Mouse (Mus musculus) thymus, postnatal 36 days (tissue): ENCODE measurements around the gene Prss45.

ENCODE experiments used
- DNase-seq, 2 experiments: peaks; one replicate each; pipeline ENCODE4 v3.0.0; 2022; ENCODE audit warnings: mixed read lengths in 2 of 2

Prss45 gene

DNA sequence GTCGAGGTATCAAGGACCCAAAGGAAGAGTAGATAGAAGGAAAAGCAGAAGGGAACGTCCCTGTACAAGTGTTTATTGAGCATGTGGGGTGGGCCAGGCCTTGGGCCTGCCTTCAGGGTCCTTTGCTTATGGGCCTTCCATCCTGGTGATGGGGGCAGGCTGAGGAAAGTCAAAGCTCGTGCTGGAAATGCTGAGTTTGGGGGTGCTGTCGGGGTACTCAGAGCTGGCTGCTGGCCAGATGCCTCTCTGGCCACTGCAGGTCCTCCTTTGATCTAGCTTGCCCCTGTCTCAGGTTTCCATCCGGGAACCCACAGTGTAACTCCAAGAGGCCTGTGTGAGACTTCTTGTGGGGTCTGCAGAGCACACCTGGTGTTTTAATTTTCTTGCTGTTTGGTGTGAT lies 24.1 kb downstream of the Prss45 start:
- DNase-seq: no peak

DNA sequence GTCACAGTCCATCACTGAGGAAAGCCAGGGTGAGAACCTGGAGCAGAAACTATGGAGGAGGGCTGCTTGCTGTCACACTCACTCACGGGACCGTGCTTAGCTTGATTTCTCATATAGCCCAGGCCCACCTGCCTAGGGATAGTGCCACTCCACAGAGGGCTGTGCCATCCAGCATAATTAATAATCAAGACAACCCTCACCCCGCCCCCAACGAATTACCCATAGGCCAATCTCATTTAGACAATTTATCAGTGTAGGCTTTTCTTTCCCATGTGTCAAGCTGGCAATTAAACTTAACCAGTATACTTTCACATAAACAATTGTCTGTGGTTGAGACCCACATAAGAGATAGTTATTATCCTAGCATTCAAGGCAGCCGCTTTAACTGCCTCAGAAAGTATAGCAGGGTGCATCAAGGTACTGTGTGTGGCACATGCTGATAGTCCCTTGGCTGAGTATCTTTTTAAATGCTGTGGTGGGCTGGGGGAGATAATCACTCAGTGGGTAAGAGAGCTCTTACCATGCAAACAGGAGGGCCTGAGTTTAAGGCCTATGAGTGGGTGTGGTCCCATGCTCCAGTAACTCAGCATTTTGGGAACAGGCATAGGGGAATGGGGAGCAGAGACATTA lies 24.7 kb downstream of the Prss45 start:
- no peak for DNase-seq

DNA sequence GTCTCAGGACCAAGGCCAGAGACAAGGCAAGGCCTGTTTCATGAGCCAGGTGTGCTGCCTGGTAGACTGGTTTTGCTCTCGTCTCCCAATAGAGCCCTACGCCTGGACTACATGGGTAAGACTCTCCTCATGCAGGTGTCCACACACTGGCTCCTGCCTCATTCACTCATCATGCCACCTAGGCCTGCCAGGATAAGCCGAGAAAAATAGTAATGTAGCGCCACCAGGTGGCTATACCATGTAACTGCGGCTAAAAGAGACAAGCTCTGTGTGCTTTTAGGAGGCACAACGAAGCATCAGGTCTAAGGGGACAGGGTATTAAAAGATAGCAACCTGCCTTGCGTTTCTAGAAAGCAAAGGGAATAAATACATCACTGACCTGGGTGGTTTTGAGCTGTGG lies 36.6 kb downstream of the Prss45 start:
- DNase-seq: peak; percentile 57 to 59

DNA sequence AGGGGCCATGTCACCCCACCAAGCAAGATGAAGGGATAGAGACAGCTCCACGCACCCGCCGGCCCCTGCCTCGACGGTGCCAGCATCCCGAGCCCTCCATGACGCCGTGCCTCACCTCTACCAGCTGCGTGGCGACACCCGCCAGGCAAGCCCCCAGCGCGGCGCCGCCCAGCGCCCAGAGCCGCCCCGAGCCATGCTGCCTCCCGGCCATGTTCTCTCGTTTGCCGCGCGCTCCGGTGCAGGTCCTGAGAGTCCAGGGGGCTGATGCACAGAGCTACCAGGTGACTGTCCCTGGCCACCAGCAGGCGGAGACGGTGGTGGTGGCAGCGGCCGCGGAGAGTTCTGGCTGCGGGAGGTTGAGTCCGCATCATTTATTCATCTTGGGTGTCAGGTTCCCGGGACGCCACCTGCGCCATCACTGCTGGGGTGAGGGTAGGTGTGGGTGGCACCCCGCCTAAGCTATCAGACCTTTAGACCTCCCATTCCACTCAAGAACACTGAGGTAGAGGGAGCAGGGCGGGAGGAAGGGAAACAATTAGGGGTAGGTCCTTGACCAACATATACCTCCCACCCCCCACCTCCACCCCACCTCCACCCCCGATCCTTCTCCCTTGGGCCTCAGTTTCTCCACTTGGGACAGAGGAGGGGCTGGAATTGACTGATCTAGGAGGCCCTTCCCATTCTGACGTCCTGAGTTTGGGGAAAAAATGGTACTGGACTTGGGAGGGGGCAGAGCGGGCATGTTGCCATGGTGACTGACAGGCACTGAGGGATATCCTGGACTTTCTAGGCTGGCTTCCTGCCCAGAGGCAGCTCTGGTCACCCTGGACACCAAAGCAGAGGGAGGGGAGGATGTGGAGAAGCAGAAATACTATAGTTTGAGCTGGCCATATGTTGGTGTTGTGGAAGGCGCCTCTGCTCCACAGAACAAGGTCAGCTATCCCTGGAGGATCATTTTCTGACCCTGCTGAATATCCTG lies 39.6 kb downstream of the Prss45 start:
- peak; percentile 57 to 66 for DNase-seq

DNA sequence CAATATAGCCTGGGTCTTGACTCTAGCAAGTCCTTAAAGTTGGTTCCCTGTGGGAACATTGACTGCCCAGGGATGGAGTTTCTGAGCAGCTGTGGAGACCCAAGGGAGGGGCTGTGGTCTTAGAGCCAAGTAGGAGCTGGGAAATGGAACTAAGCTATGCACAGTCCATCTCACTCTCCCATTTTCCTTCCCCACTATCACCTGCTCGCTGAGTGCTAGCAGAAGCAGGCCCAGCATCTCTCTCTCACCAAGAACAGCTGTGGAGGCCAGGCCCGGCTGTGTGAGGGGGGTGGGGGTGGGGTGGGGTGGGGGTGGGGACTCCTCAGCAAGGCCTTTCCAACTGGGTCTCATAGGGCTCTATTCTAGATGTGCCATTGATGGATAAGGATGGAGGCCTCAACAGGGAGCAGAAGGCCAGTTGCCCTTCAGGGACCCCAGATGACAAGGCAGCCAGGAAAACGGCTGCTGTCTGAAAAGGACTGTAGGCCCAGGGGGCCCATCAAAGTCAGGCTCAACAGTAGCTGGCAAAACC lies 40.3 kb downstream of the Prss45 start:
- no peak for DNase-seq

GRCm38 (mm10) chr9:110875288-110875695 lies 40.9 kb downstream of the Prss45 start:
- no peak for DNase-seq

- DNase-seq: no peak
These were observed 43.0 kb downstream of the Prss45 start for GRCm38 (mm10) chr9:110877353-110877752.

DNA sequence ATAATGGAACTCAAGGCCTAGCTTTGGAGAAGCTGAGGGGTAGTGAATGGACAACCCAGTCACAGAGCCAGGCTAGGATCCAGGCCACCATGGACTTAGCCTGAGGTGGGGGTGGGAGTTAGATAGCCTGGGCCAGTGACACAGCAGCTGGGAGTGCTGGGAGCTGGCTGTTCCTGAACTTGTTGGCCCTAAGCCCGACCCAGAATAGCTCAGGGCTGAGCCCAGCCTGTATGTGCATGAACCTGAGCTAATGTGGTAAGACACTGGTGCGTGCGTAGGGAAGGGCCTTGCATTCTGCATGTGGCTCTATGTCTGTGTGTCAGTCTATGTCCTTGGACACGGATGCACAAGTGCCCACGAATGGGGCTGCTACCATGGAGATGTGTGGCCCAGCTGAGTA lies 43.5 kb downstream of the Prss45 start:
- no peak for DNase-seq

DNA sequence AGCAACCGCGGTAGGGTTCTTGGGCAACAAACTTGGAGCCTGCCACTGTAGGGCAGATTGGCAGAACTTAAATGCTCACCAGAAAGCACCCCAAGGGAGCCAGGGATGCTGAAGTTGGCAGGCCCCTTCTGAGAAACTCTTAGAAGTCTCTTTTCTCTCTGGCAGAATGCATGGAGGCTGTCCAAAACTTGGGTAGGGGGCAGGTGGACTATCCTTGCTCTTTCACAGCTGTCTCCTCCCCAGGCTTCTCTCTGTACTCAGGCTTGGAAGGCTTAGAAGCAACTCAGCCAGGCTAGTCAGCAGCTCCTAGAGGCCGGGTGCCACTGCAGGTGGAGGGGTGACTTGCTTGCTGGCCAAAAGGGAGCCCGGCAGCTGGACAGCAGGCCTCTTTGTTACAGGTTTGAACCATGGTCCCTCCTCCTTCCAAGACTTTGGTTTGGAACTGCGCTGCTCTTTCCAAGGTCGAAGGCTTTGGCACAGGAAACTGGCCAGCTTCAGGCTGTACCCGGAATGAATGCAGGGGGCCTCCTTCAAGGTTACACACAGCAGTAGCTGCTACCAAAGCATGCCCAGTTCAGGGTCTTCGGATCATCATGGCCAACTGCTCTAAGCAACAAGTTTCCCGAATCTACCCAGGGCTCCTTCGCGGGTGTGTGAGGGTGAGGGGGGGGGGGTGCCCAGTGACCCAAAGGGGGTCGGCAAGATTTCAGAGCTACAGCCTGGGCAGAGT lies 45.0 kb downstream of the Prss45 start, which contains the start of gene Als2cl:
Als2cl (plus strand) TSS at position 680 of the 730 bp plus-strand sequence.
- DNase-seq: peak in 1 of 2 experiments; percentile 30

- DNase-seq: peak; percentile 81 to 87
These were observed 45.7 kb downstream of the Prss45 start, which contains the start of gene Tmie for GRCm38 (mm10) chr9:110879998-110880561. Tmie (minus strand) TSS chr9:110880113.

DNA sequence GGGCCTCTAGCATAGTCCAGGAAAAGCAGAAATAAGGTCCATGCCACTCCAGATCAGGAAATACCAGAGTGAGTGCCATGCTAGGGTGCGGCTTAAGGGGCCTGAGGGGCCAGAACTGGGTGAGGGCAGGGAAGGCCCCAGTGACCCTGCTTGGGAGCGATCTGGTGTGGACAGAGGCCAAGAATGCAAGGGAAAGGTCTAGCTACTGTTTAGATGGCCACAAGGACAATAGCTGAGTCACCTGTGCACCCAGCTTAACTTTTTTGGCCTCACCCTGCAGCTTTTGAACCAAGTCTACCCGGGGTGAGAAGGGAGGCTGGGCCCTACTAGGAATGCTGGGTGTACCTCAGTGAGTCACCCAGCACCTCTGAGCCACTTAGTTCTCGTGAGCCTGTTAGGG lies 46.4 kb downstream of the Prss45 start:
- no peak for DNase-seq

- no peak for DNase-seq
These were observed 47.6 kb downstream of the Prss45 start for GRCm38 (mm10) chr9:110881953-110882352.

GRCm38 (mm10) chr9:110887388-110888303 lies 53.3 kb downstream of the Prss45 start:
- peak; percentile 69 to 85 for DNase-seq

DNA sequence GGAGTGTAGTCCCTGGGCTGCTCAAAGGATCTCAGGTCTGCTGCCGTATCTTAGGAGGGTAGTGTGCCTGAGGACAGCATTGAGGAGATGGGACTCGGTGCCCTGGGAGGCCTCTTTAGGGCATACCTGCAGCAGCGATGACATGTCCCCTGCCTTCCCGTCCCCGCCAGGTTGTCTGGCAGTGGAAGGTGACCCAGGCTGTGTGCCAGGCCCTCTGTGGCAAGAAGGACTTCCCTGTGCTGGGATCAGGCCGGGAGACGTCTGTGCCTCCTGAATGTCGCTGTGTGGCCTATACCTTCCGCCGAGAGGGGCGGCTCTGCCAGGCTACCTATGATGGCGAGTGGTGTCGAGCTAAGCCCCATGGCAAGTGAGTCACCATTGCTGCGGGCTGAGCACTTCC lies 54.5 kb downstream of the Prss45 start:
- DNase-seq: peak in 1 of 2 experiments; percentile 32

- peak; percentile 3 to 36 for DNase-seq
These were observed 55.8 kb downstream of the Prss45 start for GRCm38 (mm10) chr9:110890026-110890783.
